Mouse (Mus musculus) cerebral cortex, adult 2 months (tissue): Measurements from ENCODE around the gene Esyt3.

Source experiments
- WGBS: fragments of 180-500 bp; shearing (Covaris S2); methylation state at CpG from one replicate; pipeline ENCODE4 v1.1.7; 2018; 5-methylcytosine and 5-hydroxymethylcytosine counted together

Gene Esyt3

DNA sequence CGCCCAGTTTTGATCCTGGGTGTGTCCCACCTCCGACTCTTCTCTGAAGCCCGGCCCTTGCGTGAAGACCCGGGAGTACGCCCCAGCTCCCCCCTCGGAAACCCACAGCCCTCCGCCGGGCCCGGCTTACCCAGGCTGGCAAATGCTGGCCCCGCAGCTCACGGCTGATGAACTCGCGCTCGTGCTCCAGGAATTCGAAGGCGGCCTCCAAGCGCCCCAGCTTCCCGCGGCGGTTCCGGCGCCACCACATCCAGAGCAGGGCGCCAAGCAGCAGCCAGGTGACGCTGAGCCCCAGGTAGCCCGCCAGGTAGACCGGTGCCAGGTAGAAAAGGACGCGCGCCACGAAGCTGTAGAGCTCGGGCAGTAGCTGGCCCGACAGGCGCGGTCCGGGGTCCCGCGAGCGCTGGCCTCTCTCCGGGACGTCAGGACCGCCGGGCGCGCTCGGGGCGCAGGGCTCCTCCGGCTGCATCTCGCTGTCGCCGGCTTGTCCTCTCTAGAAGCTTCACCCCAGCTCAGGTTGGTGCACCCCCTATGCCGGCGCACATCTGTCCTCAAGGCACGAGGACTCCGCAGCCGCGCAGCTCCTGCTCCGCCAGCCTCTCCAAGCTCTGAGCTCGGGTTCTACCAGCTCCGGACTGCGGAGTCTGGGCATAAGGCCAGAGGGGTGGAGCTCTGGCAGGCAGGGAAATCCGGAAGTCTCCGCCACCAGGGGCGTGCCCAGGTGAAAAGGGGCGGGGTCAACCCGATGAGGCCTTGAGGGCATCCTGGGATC is at the start of gene Esyt3:
Gene Esyt3, minus strand, starts transcription at position 637 of the 772 bp plus-strand sequence.
- 1% methylated on average over 66 of the region's 66 CpGs for WGBS

- 54% methylated on average over 9 of the region's 9 CpGs for WGBS
These were observed 43.1 kb upstream of the Esyt3 start for GRCm38 (mm10) chr9:99401288-99401974.

- WGBS = 68% methylated on average over 6 of the region's 6 CpGs
These were observed 42.4 kb upstream of the Esyt3 start for GRCm38 (mm10) chr9:99400781-99401180.

- 47% methylated on average over 13 of the region's 13 CpGs for WGBS
These were observed 38.9 kb upstream of the Esyt3 start for GRCm38 (mm10) chr9:99397056-99397815.

DNA sequence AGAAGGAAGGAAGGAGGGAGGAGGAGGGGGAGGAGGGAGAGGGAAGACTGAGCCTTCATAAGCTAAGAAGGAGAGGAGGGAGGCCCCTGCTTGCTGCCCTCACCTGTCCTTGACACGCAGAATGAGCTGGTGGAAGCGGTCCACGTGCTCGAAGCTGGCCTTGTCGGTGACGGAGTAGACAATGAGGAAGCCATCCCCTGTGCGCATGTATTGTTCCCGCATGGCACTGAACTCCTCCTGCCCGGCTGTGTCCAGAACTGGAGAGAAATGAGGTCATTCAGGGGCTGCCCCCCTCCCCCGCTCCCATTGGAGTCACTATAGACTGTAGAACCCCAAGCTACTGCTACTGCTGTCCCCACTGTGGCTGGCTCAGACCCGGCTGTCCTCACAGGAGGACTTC is 36.0 kb upstream of the Esyt3 start:
- 74% methylated on average over 11 of the region's 11 CpGs for WGBS

- WGBS = 72% methylated on average over 8 of the region's 8 CpGs
These were observed 34.8 kb upstream of the Esyt3 start for GRCm38 (mm10) chr9:99393146-99393545.

GRCm38 (mm10) chr9:99391557-99391956 is 33.2 kb upstream of the Esyt3 start:
- WGBS = 66% methylated on average over 10 of the region's 10 CpGs

- 75% methylated on average over 2 of the region's 2 CpGs for WGBS
These were observed 32.4 kb upstream of the Esyt3 start for GRCm38 (mm10) chr9:99390716-99391115.

- WGBS = 55% methylated on average over 5 of the region's 5 CpGs
These were observed 31.8 kb upstream of the Esyt3 start for GRCm38 (mm10) chr9:99390201-99390600.

DNA sequence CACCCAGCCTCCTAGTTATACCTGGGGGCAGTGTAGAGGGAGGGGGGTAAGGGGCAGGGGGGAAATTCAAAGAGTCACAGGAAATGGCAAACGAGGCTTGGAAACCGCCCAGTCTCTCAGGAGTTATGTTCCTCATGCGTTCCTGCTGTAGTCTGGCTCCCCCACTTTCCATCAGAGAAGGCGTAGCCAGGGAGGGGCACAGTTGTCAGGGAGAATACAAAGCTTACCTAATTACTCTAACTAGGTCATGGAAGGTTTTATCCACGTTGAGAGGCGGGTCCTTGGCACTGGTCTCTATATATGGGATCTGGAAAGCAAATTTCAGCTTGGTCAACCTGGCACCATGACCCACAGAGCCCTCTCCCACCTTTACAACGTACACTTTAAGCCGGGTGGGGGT is 31.1 kb upstream of the Esyt3 start:
- 46% methylated on average over 8 of the region's 8 CpGs for WGBS

- 37% methylated on average over 9 of the region's 9 CpGs for WGBS
These were observed 30.5 kb upstream of the Esyt3 start for GRCm38 (mm10) chr9:99388856-99389255.

DNA sequence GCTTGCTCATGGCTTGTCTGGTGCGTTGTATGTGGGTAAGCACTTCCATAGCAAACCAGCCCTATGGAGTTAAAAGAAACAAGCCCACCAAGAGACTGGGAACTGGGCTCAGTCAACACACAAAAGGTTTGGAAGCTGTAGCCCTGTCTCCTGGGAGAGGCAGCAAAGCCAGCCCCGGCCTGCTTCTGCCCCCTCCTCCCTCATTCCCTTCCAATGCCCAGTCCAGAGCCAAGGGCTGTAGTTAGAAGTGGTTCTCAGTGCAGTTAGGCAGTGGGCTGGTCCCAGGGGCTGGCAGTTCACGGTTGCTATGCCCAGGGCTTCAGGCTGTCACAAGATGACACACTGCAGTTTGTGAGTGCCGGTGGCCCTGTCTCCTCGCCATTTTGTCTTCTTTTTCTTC is 29.7 kb upstream of the Esyt3 start:
- 64% methylated on average over 5 of the region's 5 CpGs for WGBS

GRCm38 (mm10) chr9:99382556-99382955 is 24.2 kb upstream of the Esyt3 start:
- WGBS = 60% methylated on average over 9 of the region's 9 CpGs

GRCm38 (mm10) chr9:99379194-99379593 is 20.8 kb upstream of the Esyt3 start:
- WGBS = 77% methylated on average over 5 of the region's 5 CpGs

GRCm38 (mm10) chr9:99376591-99377418 is 18.4 kb upstream of the Esyt3 start:
- 9% methylated on average over 14 of the region's 14 CpGs for WGBS

- WGBS = 87% methylated on average over 7 of the region's 7 CpGs
These were observed 10.1 kb upstream of the Esyt3 start for GRCm38 (mm10) chr9:99368431-99368830.

DNA sequence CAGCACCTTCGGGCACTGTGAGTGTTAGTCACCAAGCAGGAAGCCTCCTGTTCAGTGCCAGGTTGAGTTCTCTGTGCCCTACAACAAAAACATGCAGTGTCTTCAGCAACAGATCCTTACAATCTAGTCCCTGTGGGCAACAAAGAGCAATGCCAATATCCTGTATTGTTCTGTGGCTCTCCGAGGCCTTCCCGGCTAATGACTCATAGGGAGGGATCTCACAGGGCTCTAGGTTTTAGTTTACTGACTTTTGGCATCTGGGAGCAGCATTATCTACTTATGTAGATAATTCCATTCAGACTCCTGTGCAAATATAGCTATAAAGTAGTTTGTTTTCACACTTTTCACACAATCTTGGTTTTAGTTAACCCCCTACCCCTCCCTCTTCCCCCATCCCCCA is 7.5 kb upstream of the Esyt3 start:
- WGBS = 72% methylated on average over 3 of the region's 3 CpGs

DNA sequence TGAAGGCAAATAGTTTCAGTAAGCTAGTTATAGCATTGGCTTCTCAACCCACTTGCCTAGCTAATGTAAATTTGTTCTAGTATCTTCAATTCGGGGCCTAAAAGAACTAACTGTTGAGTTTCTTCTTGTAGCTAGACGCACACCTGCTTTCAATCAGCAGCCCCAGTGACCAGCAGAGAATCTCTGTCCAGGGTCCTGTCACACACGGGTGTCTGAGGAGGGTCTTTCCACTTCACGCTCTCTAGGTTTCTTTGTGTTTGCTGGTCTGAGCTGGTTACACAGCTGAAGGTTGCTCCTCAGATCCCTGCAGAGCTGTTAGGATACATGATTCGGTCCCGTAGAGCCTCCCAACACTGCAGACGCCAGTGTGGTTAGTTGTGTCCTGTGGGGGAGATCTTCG is 4.7 kb upstream of the Esyt3 start:
- 79% methylated on average over 8 of the region's 8 CpGs for WGBS

- 88% methylated on average over 9 of the region's 9 CpGs for WGBS
These were observed 3.6 kb upstream of the Esyt3 start for GRCm38 (mm10) chr9:99361946-99362345.

- 89% methylated on average over 15 of the region's 15 CpGs for WGBS
These were observed 655 bp upstream of the Esyt3 start for GRCm38 (mm10) chr9:99359012-99359411.

- 11% methylated on average over 19 of the region's 19 CpGs for WGBS
These were observed 816 bp downstream of the Esyt3 start for GRCm38 (mm10) chr9:99357561-99357920.

GRCm38 (mm10) chr9:99355971-99356370 is 2.4 kb downstream of the Esyt3 start:
- 88% methylated on average over 5 of the region's 5 CpGs for WGBS
